Mouse (Mus musculus) E14TG2a.4 (cell line): ENCODE data around the gene Tuft1.
"Not testable (repeated sequence)": the region's sequence is repeated elsewhere in the genome, so short reads cannot be mapped to it uniquely, and the experiment has no call there.

Experiments
- CTCF ChIP-seq: conservative IDR thresholded peaks from 2 replicates; pipeline ENCODE4 v1.5.1; 2014; ENCODE audit warnings: low read length
- NANOG ChIP-seq: IDR thresholded peaks from 2 replicates; pipeline ENCODE4 v1.6.1; 2014; ENCODE audit warnings: borderline replicate concordance, low read length, mixed read lengths

DNA sequence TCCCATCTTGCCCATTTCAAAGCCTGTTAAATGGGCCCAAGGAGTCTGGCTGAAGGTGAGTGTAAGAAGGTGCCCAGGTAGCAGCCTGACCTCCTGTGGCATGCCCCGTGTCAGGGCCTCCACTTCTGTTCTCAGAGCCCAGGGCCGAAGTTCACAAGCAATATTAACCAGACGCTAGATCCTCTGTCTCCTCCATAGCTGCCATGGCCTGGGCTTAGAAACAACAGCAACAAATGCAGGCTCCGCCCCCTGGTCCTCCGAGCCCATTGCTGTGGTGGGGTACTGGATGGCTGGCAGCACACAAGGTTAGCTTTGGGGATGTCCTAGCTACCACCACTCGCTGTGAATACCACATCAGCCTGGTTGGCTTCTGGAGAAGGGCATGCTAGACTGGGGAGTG lies 31.5 kb upstream of the Tuft1 start:
- TF ChIP-seq CTCF, NANOG: not testable (repeated sequence)
